Mouse (Mus musculus): ENCODE results near the gene Acap2. TPM values are rescaled to one million over a fixed set of nuclear protein-coding genes. Genes with fewer than 3 reads are reported as not detected.

Acap2 gene
- total RNA-seq, 1 experiment = 23.4 TPM

DNA sequence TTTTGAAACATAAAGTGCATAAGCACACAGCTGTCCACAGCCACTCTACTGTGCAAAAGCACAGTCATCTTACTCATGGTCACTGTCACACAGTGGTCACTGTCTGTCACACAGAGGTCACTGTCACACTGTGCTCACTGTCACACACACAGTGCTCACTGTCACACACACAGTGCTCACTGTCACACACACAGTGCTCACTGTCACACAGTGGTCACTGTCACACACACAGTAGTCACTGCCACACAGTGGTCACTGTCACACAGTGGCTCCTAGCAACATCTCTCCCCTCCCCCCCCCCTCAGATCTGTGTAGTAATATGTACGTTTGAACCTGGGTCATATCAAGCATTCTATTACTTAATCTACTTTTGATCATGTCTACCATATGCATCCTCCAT lies 13.9 kb downstream of the Acap2 start:
- Histone ChIP-seq H3K4me3 (ENCODE audit: insufficient read depth in 1 of 2, low read depth in 1 of 2, low read length in 2 of 2, poor library complexity in 1 of 2, severe bottlenecking in 1 of 2) (no peak overlapping the region), H3K27ac (ENCODE audit: insufficient read depth, low read depth, low read length, poor library complexity, severe bottlenecking) (no peak overlapping the region), H3K9me3 (ENCODE audit: control insufficient read depth, insufficient read depth, low read depth, low read length) (no peaks in the 10 kb centered on the region), H3K36me3 (ENCODE audit: control insufficient read depth, insufficient read depth, low read length, poor library complexity, severe bottlenecking) (no peaks in the 10 kb centered on the region), H3K4me1 (ENCODE audit: control insufficient read depth in 2 of 2, insufficient read depth in 2 of 2, low read length in 2 of 2, poor library complexity in 1 of 2) (peaks cover 2 to 11% of the 10 kb centered on the region in 2 experiments; a peak in 2 of 4 replicates), H3K9ac (ENCODE audit: insufficient read depth, low read depth, low read length, poor library complexity, severe bottlenecking) (no peak overlapping the region)
- TF ChIP-seq MAFK (IDR thresholded peaks at IDR 0.05; ENCODE audit: insufficient read depth, low read depth, low read length) (no peak), HCFC1 (IDR thresholded peaks at IDR 0.05; ENCODE audit: borderline replicate concordance, insufficient read depth, low read length) (no peak), ZC3H11A (IDR thresholded peaks at IDR 0.05; ENCODE audit: borderline replicate concordance, low read depth, low read length) (no peak), ZNF384 (IDR thresholded peaks at IDR 0.05; ENCODE audit: low read depth, low read length) (no peak), CHD2 (IDR thresholded peaks at IDR 0.05; ENCODE audit: low read depth, low read length) (no peak)
- in situ Hi-C loops (cut with MboI; ENCODE audit: low sequenced_read_pairs in 2 of 2, unreplicated experiment in 2 of 2) = no loop called here
- no peak for DNase-seq (ENCODE audit: low read depth, low spot score)

DNA sequence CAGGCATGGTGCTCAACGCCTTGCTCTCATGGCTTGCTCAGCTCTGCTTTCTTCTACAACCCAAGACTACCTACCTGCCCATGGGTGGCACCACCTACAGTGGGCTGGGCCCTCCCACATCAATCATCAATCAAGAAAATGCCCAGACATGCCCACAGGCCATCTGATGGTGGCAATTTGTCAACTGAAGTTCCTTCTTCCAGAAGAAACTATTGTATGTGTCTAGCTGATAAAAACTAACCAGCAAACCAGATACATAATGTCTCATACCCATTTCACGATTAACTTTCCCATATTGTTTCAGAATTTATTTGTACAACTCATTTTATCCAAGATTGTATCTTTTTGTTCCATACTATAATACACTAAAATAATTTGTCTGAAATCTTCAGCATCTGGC lies 15.3 kb downstream of the Acap2 start:
- in situ Hi-C loops (cut with MboI; ENCODE audit: low sequenced_read_pairs in 2 of 2, unreplicated experiment in 2 of 2) = no loop called here
- TF ChIP-seq CHD2 (IDR thresholded peaks at IDR 0.05; ENCODE audit: low read depth, low read length) (no peak), MAFK (IDR thresholded peaks at IDR 0.05; ENCODE audit: insufficient read depth, low read depth, low read length) (no peak), HCFC1 (IDR thresholded peaks at IDR 0.05; ENCODE audit: borderline replicate concordance, insufficient read depth, low read length) (no peak), ZNF384 (IDR thresholded peaks at IDR 0.05; ENCODE audit: low read depth, low read length) (no peak), ZC3H11A (IDR thresholded peaks at IDR 0.05; ENCODE audit: borderline replicate concordance, low read depth, low read length) (no peak)
- no peak for DNase-seq (ENCODE audit: low read depth, low spot score)
- Histone ChIP-seq H3K9me3 (ENCODE audit: control insufficient read depth, insufficient read depth, low read depth, low read length) (no peaks in the 10 kb centered on the region), H3K36me3 (ENCODE audit: control insufficient read depth, insufficient read depth, low read length, poor library complexity, severe bottlenecking) (no peaks in the 10 kb centered on the region), H3K4me1 (ENCODE audit: control insufficient read depth in 2 of 2, insufficient read depth in 2 of 2, low read length in 2 of 2, poor library complexity in 1 of 2) (peaks cover 0 to 8% of the 10 kb centered on the region in 2 experiments; a peak in 1 of 4 replicates), H3K9ac (ENCODE audit: insufficient read depth, low read depth, low read length, poor library complexity, severe bottlenecking) (no peak overlapping the region), H3K27ac (ENCODE audit: insufficient read depth, low read depth, low read length, poor library complexity, severe bottlenecking) (no peak overlapping the region), H3K4me3 (ENCODE audit: insufficient read depth in 1 of 2, low read depth in 1 of 2, low read length in 2 of 2, poor library complexity in 1 of 2, severe bottlenecking in 1 of 2) (no peak overlapping the region)

DNA sequence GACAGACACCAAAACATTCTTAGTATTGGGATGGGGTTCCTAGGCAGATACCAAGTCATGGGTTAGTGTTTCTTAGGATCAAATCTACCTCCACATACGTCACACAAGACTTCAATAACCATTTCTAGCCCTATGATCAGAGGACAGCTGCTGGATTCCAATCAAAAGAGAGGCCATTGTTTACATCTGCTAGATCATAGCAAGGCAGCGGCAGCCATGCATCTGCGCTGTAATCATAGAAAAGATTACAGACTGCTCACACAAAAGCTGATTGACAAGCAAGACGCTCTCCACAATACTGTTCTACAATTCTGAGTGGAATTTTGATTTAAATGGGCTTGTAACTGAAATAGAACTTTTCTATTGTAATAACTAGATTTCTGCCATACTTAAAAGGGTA lies 16.3 kb downstream of the Acap2 start:
- no peaks in the 10 kb centered on the region for H3K9me3 ChIP-seq (ENCODE audit: control insufficient read depth, insufficient read depth, low read depth, low read length)
- in situ Hi-C loops (cut with MboI; ENCODE audit: low sequenced_read_pairs in 2 of 2, unreplicated experiment in 2 of 2) = no loop called here
- H3K4me3 ChIP-seq (ENCODE audit: insufficient read depth in 1 of 2, low read depth in 1 of 2, low read length in 2 of 2, poor library complexity in 1 of 2, severe bottlenecking in 1 of 2) = no peak overlapping the region
- no peak for DNase-seq (ENCODE audit: low read depth, low spot score)
- no peak overlapping the region for H3K9ac ChIP-seq (ENCODE audit: insufficient read depth, low read depth, low read length, poor library complexity, severe bottlenecking)
- H3K36me3 ChIP-seq (ENCODE audit: control insufficient read depth, insufficient read depth, low read length, poor library complexity, severe bottlenecking) = no peaks in the 10 kb centered on the region
- peaks cover 0 to 12% of the 10 kb centered on the region in 2 experiments; a peak in 1 of 4 replicates for H3K4me1 ChIP-seq (ENCODE audit: control insufficient read depth in 2 of 2, insufficient read depth in 2 of 2, low read length in 2 of 2, poor library complexity in 1 of 2)
- no peak overlapping the region for H3K27ac ChIP-seq (ENCODE audit: insufficient read depth, low read depth, low read length, poor library complexity, severe bottlenecking)
- TF ChIP-seq ZC3H11A (IDR thresholded peaks at IDR 0.05; ENCODE audit: borderline replicate concordance, low read depth, low read length) (no peak), CHD2 (IDR thresholded peaks at IDR 0.05; ENCODE audit: low read depth, low read length) (no peak), ZNF384 (IDR thresholded peaks at IDR 0.05; ENCODE audit: low read depth, low read length) (no peak), HCFC1 (IDR thresholded peaks at IDR 0.05; ENCODE audit: borderline replicate concordance, insufficient read depth, low read length) (no peak), MAFK (IDR thresholded peaks at IDR 0.05; ENCODE audit: insufficient read depth, low read depth, low read length) (no peak)

DNA sequence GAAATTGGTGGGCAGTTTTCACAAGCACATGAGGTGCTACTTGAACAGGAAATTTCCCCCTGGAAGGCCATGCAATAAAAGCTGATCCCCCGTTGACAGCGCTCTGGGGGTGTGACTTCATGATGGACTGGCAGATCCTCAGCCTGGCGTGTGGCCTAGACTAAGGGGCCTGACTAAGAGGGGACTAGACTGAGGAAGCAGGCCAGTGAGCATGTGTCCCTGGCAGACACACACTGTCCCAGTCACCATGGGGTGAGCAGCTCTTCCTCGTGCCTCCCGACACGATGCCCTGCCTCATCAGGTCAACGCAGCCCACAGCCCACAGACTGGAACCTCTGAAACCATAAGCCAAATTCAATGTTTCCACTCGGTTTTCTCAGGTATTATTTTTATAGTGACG lies 18.5 kb downstream of the Acap2 start:
- no peak overlapping the region for H3K27ac ChIP-seq (ENCODE audit: insufficient read depth, low read depth, low read length, poor library complexity, severe bottlenecking)
- no peak for DNase-seq (ENCODE audit: low read depth, low spot score)
- no peak overlapping the region for H3K4me3 ChIP-seq (ENCODE audit: insufficient read depth in 1 of 2, low read depth in 1 of 2, low read length in 2 of 2, poor library complexity in 1 of 2, severe bottlenecking in 1 of 2)
- H3K9me3 ChIP-seq (ENCODE audit: control insufficient read depth, insufficient read depth, low read depth, low read length) = no peaks in the 10 kb centered on the region
- H3K4me1 ChIP-seq (ENCODE audit: control insufficient read depth in 2 of 2, insufficient read depth in 2 of 2, low read length in 2 of 2, poor library complexity in 1 of 2) = peaks cover 0 to 12% of the 10 kb centered on the region in 2 experiments; a peak in 1 of 4 replicates
- no peaks in the 10 kb centered on the region for H3K36me3 ChIP-seq (ENCODE audit: control insufficient read depth, insufficient read depth, low read length, poor library complexity, severe bottlenecking)
- TF ChIP-seq CHD2 (IDR thresholded peaks at IDR 0.05; ENCODE audit: low read depth, low read length) (no peak), ZNF384 (IDR thresholded peaks at IDR 0.05; ENCODE audit: low read depth, low read length) (no peak)
- no peak overlapping the region for H3K9ac ChIP-seq (ENCODE audit: insufficient read depth, low read depth, low read length, poor library complexity, severe bottlenecking)
- in situ Hi-C loops (cut with MboI; ENCODE audit: low sequenced_read_pairs in 2 of 2, unreplicated experiment in 2 of 2) = no loop called here

DNA sequence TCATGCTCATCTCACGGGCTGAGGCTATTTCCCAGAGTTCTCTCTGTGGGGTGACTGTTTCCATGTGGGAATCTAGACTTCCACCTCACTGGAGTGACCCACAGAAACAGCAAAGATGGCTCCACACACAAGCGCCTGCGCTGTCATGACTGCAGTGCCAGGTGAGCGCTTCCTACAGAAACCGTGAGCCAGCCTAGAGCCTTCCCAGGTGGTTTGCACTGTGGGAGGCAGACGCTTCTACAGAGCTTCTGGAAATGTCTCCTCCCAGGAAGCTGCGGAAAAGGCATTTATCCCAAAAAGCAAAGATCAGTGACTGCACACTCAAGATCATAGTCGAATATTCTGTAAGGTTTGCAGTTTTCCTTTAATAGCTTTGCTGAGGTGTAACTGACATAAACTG lies 20.2 kb downstream of the Acap2 start:
- in situ Hi-C loops (cut with MboI; ENCODE audit: low sequenced_read_pairs in 2 of 2, unreplicated experiment in 2 of 2) = no loop called here
- Histone ChIP-seq H3K27ac (ENCODE audit: insufficient read depth, low read depth, low read length, poor library complexity, severe bottlenecking) (no peak overlapping the region), H3K36me3 (ENCODE audit: control insufficient read depth, insufficient read depth, low read length, poor library complexity, severe bottlenecking) (no peaks in the 10 kb centered on the region), H3K9me3 (ENCODE audit: control insufficient read depth, insufficient read depth, low read depth, low read length) (no peaks in the 10 kb centered on the region), H3K9ac (ENCODE audit: insufficient read depth, low read depth, low read length, poor library complexity, severe bottlenecking) (no peak overlapping the region), H3K4me3 (ENCODE audit: insufficient read depth in 1 of 2, low read depth in 1 of 2, low read length in 2 of 2, poor library complexity in 1 of 2, severe bottlenecking in 1 of 2) (no peak overlapping the region), H3K4me1 (ENCODE audit: control insufficient read depth in 2 of 2, insufficient read depth in 2 of 2, low read length in 2 of 2, poor library complexity in 1 of 2) (peaks cover 0 to 6% of the 10 kb centered on the region in 2 experiments; a peak in 1 of 4 replicates)
- TF ChIP-seq HCFC1 (IDR thresholded peaks at IDR 0.05; ENCODE audit: borderline replicate concordance, insufficient read depth, low read length) (no peak), MAFK (IDR thresholded peaks at IDR 0.05; ENCODE audit: insufficient read depth, low read depth, low read length) (no peak), CHD2 (IDR thresholded peaks at IDR 0.05; ENCODE audit: low read depth, low read length) (no peak), ZNF384 (IDR thresholded peaks at IDR 0.05; ENCODE audit: low read depth, low read length) (no peak), ZC3H11A (IDR thresholded peaks at IDR 0.05; ENCODE audit: borderline replicate concordance, low read depth, low read length) (no peak)
- DNase-seq (ENCODE audit: low read depth, low spot score) = no peak
